Mouse (Mus musculus) urinary bladder, postnatal 14 days (tissue): ENCODE measurements around the gene Tmem88b.
"Not testable (repeated sequence)": the region's sequence is repeated elsewhere in the genome, so short reads cannot be mapped to it uniquely, and the experiment has no call there.

Experiments used
- DNase-seq: peaks from one replicate; pipeline ENCODE4 v3.0.0; 2021; ENCODE audit warnings: low spot score

Gene Tmem88b

GRCm38 (mm10) chr4:155760613-155761355 lies 24.9 kb downstream of the Tmem88b start, which contains the start of gene Atad3a:
Atad3a (minus strand) TSS chr4:155761093.
- peak; percentile 97 for DNase-seq

DNA sequence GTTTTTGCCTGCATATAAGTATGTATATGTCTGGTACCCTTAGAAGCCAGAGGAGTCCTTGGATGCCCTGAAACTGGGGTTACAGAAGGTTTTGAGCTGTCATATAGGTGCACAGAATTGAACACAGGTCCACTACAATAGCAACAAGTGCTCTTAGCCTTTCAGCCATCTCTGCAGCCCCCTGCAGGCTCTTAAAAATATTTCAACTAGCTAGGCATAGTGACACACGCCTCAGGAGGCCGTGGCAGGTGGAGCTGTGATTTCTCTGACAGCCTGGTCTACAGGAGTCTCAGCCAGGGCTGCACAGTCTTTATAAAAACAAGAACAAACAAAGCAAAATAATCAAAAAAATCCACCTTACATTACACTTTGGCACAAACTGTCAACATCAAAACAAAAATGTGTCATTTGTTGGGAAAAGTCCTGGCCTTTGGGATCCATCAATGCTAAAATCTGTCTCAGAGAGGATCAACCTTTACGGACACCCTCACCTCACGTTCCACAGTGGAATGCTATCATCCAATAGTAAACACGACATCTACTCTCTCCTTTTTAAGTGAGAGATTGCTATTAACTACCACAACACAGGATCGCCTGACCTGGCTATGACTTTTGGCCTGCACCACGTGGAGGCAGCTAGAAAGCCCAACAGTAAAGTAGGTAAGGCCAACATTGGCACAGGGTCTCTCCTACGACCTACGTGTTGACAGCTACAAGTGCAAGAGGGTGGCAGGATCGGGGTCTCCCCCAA lies 25.6 kb downstream of the Tmem88b start:
- DNase-seq = no peak

GRCm38 (mm10) chr4:155757011-155757410 lies 28.7 kb downstream of the Tmem88b start:
- DNase-seq = no peak

GRCm38 (mm10) chr4:155746575-155747490 lies 38.8 kb downstream of the Tmem88b start:
- DNase-seq = no peak

DNA sequence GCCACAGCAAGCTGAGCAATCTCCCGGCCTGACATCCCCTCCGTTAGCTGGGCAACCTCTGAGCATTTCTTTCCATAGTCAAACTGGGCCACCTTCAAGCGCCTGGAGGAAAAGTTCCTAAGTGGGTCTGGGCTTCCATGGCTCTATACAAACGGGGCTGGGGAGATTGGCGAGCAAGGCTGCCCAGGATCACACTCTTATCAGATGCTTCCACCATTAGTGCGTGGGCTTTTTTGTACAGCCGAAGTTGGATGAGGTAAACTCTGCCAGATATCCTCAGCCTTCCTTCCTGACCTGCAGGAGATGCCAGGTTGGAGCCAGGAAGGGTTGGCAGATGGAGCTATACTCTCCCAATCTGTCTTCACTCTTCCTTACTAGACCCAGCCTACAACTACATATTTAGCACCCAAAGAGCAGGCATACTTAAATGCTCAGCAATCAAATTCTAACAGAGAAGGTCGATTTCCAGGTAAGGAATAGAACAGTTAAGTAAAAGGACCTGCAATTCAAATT lies 39.6 kb downstream of the Tmem88b start:
- no peak for DNase-seq

- no peak for DNase-seq
Observed at GRCm38 (mm10) chr4:155745136-155745535, 40.5 kb downstream of the Tmem88b start.

DNA sequence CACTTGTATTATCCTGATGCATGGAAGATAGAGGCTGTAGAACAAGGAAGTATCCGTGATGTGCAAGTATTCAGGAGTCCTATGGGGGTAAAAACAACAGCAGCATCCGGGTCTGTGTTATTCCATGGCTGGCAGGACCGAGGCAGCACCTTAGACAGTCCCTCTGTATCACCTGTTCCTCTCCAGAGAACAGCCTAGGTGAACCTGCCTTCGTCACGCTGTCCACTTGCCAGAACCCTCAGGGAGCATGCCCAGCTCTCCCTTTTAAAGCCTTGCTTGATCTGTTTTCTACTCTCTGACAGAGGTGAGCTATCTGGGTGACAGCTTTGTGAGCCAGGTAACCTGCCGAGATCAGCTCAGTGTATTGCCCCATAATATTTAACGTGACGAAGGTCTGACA lies 41.2 kb downstream of the Tmem88b start:
- DNase-seq = no peak

- no peak for DNase-seq
Observed at GRCm38 (mm10) chr4:155742684-155743083, 43.0 kb downstream of the Tmem88b start.

DNA sequence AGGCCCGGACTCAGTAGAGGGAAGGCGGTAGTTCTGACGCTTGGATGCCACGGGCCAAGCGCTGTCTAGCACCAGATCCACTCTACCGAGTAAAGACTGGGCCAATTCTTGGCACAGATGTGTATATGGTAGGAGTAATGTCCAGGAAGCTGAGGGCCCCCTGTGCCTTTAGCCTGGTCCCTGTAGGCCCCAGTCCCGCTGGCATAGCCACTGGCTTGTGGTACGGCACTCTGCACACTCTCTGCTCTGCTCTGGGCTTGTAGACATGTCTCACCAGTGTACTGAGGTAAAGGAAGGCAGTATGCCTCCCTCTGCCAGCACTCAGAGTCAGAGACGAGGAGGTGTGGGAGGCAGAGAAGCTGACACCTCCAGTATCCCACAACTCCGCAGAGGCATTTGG lies 45.0 kb downstream of the Tmem88b start:
- DNase-seq = not testable (repeated sequence)

DNA sequence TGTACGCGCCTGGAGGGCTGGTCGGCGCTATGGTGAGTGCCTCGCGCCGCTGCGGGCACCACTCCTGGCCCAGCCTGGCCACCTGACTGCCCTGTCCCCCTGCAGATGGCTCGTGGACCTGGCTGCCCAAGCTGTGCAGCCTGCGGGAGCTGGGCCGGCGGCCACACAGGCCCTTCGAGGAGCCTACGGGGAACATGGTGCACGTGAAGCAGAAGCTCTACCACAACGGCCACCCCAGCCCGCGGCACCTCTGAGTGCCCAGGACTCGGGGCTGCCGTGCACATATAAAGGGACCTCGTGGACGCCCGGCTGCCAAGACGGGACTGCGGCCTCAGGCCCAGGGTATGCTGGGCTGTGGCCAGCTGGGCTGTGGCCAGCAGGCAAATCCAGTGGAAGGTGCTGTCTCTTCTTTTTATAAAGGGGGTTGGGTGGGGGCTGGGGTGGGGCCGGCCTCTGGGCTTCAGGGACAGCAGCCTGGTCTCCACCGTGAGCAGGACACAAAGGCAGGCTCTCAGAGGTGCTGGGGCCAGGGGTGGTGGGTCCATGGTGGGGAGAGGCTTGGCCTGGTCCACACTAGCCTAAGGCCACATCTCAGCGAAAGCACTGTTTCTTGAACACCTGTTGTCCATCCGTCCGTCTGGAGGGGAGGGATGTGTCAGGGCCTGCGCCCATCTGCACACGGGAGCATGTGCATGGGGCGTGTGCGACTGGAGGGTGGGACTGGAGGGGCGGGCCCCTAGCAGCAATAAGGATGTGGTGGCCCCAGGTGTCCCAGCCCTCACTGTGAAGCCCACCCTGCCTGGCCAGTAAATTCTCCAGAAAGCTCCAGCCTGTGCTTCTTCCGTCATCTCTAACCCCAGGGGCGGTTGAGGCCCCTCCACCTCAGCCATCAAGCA lies 45.7 kb downstream of the Tmem88b start:
- no peak for DNase-seq

GRCm38 (mm10) chr4:155739152-155739551 lies 46.5 kb downstream of the Tmem88b start:
- no peak for DNase-seq

DNA sequence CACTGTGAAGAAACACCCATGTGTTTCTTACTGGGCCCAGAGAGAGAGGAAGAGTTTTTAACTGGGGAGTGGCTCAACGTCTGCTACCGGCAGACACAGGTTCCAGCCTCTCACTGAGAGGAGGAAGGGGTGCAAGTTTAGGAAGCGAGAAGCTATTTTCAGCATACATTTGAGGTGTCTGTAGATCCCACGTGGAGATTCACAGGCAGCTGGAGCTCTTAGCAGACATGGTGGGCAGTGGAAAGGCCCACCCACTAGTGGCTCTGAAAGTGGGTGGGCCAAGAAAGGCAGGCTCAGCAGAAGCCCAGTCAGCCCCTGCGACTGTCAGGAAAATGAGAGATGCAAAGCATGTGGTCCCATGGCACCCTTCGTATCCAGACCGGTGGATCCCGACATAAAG lies 47.4 kb downstream of the Tmem88b start:
- no peak for DNase-seq

- DNase-seq = no peak
Observed at GRCm38 (mm10) chr4:155736421-155736820, 49.3 kb downstream of the Tmem88b start.

- DNase-seq = no peak
Observed at GRCm38 (mm10) chr4:155735788-155736187, 49.9 kb downstream of the Tmem88b start.

GRCm38 (mm10) chr4:155734951-155735702 lies 50.5 kb downstream of the Tmem88b start:
- DNase-seq = peak; percentile 29

GRCm38 (mm10) chr4:155734350-155734941 lies 51.2 kb downstream of the Tmem88b start, which contains the start of gene Tmem240:
Tmem240 (plus strand) TSS chr4:155734800.
- DNase-seq = peak; percentile 90

DNA sequence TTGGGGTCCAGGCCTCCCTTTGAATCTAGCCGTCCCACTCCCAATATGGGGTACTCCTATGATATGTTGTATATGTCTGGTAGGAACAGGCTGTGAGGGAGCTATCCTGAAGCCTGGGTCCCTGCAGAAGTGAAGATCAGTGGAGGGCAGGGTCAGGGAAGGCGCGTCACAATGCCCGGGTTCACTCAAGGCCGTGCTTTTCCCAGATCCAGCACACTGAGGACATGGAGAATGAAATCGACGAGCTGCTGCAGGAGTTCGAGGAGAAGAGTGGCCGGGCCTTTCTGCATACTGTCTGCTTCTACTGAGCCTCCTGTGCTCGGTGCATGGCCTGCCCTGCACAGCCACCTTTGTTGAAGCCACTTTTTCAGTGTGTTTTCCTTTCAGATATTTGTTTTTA lies 52.4 kb downstream of the Tmem88b start:
- no peak for DNase-seq
